Mouse (Mus musculus) A20 (cell line): ENCODE results near the gene Skil.

Experiments
- DNase-seq: peaks from one replicate; pipeline ENCODE4 v3.0.0-alpha.2; 2011; ENCODE audit warnings: low read depth, low spot score

The Skil gene

GRCm38 (mm10) chr3:31094531-31095178 lies at the start of gene Skil:
Skil (plus strand) TSS chr3:31095058.
- DNase-seq: peak; percentile 95

GRCm38 (mm10) chr3:31047263-31047662 lies 47.6 kb upstream of the Skil start:
- DNase-seq: peak; percentile 56

GRCm38 (mm10) chr3:31049087-31049486 lies 45.8 kb upstream of the Skil start:
- no peak for DNase-seq

- DNase-seq: no peak
Measured at GRCm38 (mm10) chr3:31050375-31050774, 44.5 kb upstream of the Skil start.

- no peak for DNase-seq
Measured at GRCm38 (mm10) chr3:31051730-31052129, 43.1 kb upstream of the Skil start.

- no peak for DNase-seq
Measured at GRCm38 (mm10) chr3:31053191-31053590, 41.7 kb upstream of the Skil start.

GRCm38 (mm10) chr3:31054888-31055287 lies 40.0 kb upstream of the Skil start:
- no peak for DNase-seq

GRCm38 (mm10) chr3:31056047-31056650 lies 38.7 kb upstream of the Skil start:
- DNase-seq: no peak

- peak; percentile 86 for DNase-seq
Measured at GRCm38 (mm10) chr3:31056651-31057627, 37.9 kb upstream of the Skil start.

GRCm38 (mm10) chr3:31060745-31061102 lies 34.1 kb upstream of the Skil start:
- no peak for DNase-seq

GRCm38 (mm10) chr3:31061103-31061785 lies 33.6 kb upstream of the Skil start:
- peak; percentile 88 for DNase-seq

GRCm38 (mm10) chr3:31061786-31062120 lies 33.1 kb upstream of the Skil start:
- DNase-seq: peak; percentile 88

- DNase-seq: no peak
Measured at GRCm38 (mm10) chr3:31062325-31062724, 32.5 kb upstream of the Skil start.

GRCm38 (mm10) chr3:31068482-31068881 lies 26.4 kb upstream of the Skil start:
- DNase-seq: no peak

- DNase-seq: no peak
Measured at GRCm38 (mm10) chr3:31071804-31072203, 23.1 kb upstream of the Skil start.

GRCm38 (mm10) chr3:31075808-31076207 lies 19.1 kb upstream of the Skil start:
- DNase-seq: no peak

GRCm38 (mm10) chr3:31077068-31077703 lies 17.7 kb upstream of the Skil start:
- DNase-seq: no peak

GRCm38 (mm10) chr3:31079450-31079849 lies 15.4 kb upstream of the Skil start:
- DNase-seq: no peak

- DNase-seq: no peak
Measured at GRCm38 (mm10) chr3:31080791-31081502, 13.9 kb upstream of the Skil start.

GRCm38 (mm10) chr3:31082838-31083506 lies 11.9 kb upstream of the Skil start:
- peak; percentile 72 for DNase-seq
